Mouse (Mus musculus): ENCODE measurements around the gene Nrxn2. TPM values are rescaled to one million over a fixed set of nuclear protein-coding genes. Genes with fewer than 3 reads are reported as not detected.

Nrxn2 gene
- total and polyA plus RNA-seq, 3 experiments, result 0.20 to 0.71 (median 0.30) TPM

GRCm38 (mm10) chr19:6420481-6421210 lies 2.1 kb downstream of the Nrxn2 start:
- TF ChIP-seq RAD21 (IDR thresholded peaks at IDR 0.05; ENCODE audit: low read depth, low read length) (no peak), JUN (IDR thresholded peaks at IDR 0.05; ENCODE audit: insufficient read depth, low read depth, low read length) (no peak), TBP (conservative IDR thresholded peaks at IDR 0.05; ENCODE audit: low read depth, low read length) (no peak), NELFE (IDR thresholded peaks at IDR 0.05; ENCODE audit: low read depth, low read length) (no peak), UBTF (IDR thresholded peaks at IDR 0.05; ENCODE audit: low read depth, low read length) (no peak), ETS1 (conservative IDR thresholded peaks at IDR 0.05; ENCODE audit: low read depth, low read length) (no peak), MAZ (IDR thresholded peaks at IDR 0.05; ENCODE audit: low read depth, low read length) (no peak), BHLHE40 (IDR thresholded peaks at IDR 0.05; ENCODE audit: low read depth, low read length) (no peak), GABPA (IDR thresholded peaks at IDR 0.05; ENCODE audit: insufficient replicate concordance, low read depth, low read length) (no peak), IRF4 (IDR thresholded peaks at IDR 0.05; ENCODE audit: low read depth, low read length) (no peak), MXI1 (IDR thresholded peaks at IDR 0.05; ENCODE audit: low read depth, low read length) (no peak), MYC (IDR thresholded peaks at IDR 0.05; ENCODE audit: low read depth, low read length) (no peak), POLR2AphosphoS2 (IDR thresholded peaks at IDR 0.05; ENCODE audit: low read depth, low read length) (no peak), TCF12 (IDR thresholded peaks at IDR 0.05; ENCODE audit: low read depth, low read length) (no peak), USF1 (IDR thresholded peaks at IDR 0.05; ENCODE audit: low read depth, low read length) (no peak), NRF1 (IDR thresholded peaks at IDR 0.05; ENCODE audit: low read depth, low read length) (no peak)
- Histone ChIP-seq H3K36me3 (replicated peaks in 1 of 2; ENCODE audit: control insufficient read depth in 1 of 2, insufficient read depth in 1 of 2, low read length in 1 of 2) (no peaks in the 10 kb centered on the region), H3K9me3 (replicated peaks; ENCODE audit: low read length) (no peaks in the 10 kb centered on the region), H3K4me1 (ENCODE audit: control insufficient read depth in 1 of 2, insufficient read depth in 2 of 2) (peaks cover 4 to 23% of the 10 kb centered on the region in 2 experiments; a peak in 3 of 4 replicates), H3K9ac (ENCODE audit: insufficient read depth, low read depth) (no peak overlapping the region), H3K4me2 (ENCODE audit: insufficient read depth, low read depth, poor library complexity, severe bottlenecking) (no peak overlapping the region), H3K79me2 (replicated peaks; ENCODE audit: control insufficient read depth, extremely low read depth, insufficient read depth, poor library complexity, severe bottlenecking) (no peaks in the 10 kb centered on the region), H3K27me3 (replicated peaks) (peaks cover 60% of the 10 kb centered on the region), H3K27ac (ENCODE audit: insufficient read depth, low read depth) (no peak overlapping the region), H3K4me3 (replicated peaks in 1 of 3; ENCODE audit: low read depth in 2 of 3, low read length in 2 of 3, poor library complexity in 1 of 3) (no peak overlapping the region)
- dilution Hi-C loops (cut with MboI; ENCODE audit: extremely low pct_ligation_motif_present, extremely low pct_unique_long_range_greater_than_20kb, low sequenced_read_pairs), result no loop called here
- in situ Hi-C loops (cut with MboI; ENCODE audit: low pct_ligation_motif_present, low pct_unique_long_range_greater_than_20kb, low sequenced_read_pairs), result no loop called here
- no peak for DNase-seq (ENCODE audit: extremely low read depth)

GRCm38 (mm10) chr19:6421211-6421590 lies 2.7 kb downstream of the Nrxn2 start:
- TF ChIP-seq ZC3H11A (IDR thresholded peaks at IDR 0.05; ENCODE audit: low read depth, low read length) (no peak), EP300 (IDR thresholded peaks at IDR 0.05; ENCODE audit: low read length) (no peak), KAT2A (IDR thresholded peaks at IDR 0.05; ENCODE audit: insufficient replicate concordance, low read length) (no peak), MAX (IDR thresholded peaks at IDR 0.05; ENCODE audit: low read length) (no peak), NELFE (IDR thresholded peaks at IDR 0.05; ENCODE audit: low read depth, low read length) (no peak), UBTF (IDR thresholded peaks at IDR 0.05; ENCODE audit: low read depth, low read length) (no peak), E2F4 (IDR thresholded peaks at IDR 0.05; ENCODE audit: insufficient replicate concordance, low read depth, low read length) (no peak), CHD1 (IDR thresholded peaks at IDR 0.05; ENCODE audit: low read depth, low read length) (no peak), CHD2 (IDR thresholded peaks at IDR 0.05; ENCODE audit: low read length) (no peak), JUN (IDR thresholded peaks at IDR 0.05; ENCODE audit: insufficient read depth, low read depth, low read length) (no peak), MAZ (IDR thresholded peaks at IDR 0.05; ENCODE audit: low read depth, low read length) (no peak), MYC (IDR thresholded peaks at IDR 0.05; ENCODE audit: low read depth, low read length) (no peak), PAX5 (IDR thresholded peaks at IDR 0.05; ENCODE audit: low read length) (no peak)
- Histone ChIP-seq H3K9me3 (replicated peaks; ENCODE audit: low read length) (no peaks in the 10 kb centered on the region), H3K4me3 (replicated peaks in 1 of 3; ENCODE audit: low read depth in 2 of 3, low read length in 2 of 3, poor library complexity in 1 of 3) (no peak overlapping the region), H3K79me2 (replicated peaks; ENCODE audit: control insufficient read depth, extremely low read depth, insufficient read depth, poor library complexity, severe bottlenecking) (no peaks in the 10 kb centered on the region), H3K4me1 (ENCODE audit: control insufficient read depth in 1 of 2, insufficient read depth in 2 of 2) (peaks cover 4 to 29% of the 10 kb centered on the region in 2 experiments; a peak in 3 of 4 replicates), H3K36me3 (replicated peaks in 1 of 2; ENCODE audit: control insufficient read depth in 1 of 2, insufficient read depth in 1 of 2, low read length in 1 of 2) (no peaks in the 10 kb centered on the region), H3K27ac (ENCODE audit: insufficient read depth, low read depth) (no peak overlapping the region), H3K4me2 (ENCODE audit: insufficient read depth, low read depth, poor library complexity, severe bottlenecking) (no peak overlapping the region), H3K9ac (ENCODE audit: insufficient read depth, low read depth) (no peak overlapping the region), H3K27me3 (replicated peaks) (peaks cover 64% of the 10 kb centered on the region)
- DNase-seq (ENCODE audit: extremely low read depth), result no peak
- in situ Hi-C loops (cut with MboI; ENCODE audit: low pct_ligation_motif_present, low pct_unique_long_range_greater_than_20kb, low sequenced_read_pairs), result no loop called here
- dilution Hi-C loops (cut with MboI; ENCODE audit: extremely low pct_ligation_motif_present, extremely low pct_unique_long_range_greater_than_20kb, low sequenced_read_pairs), result no loop called here

Measured in CH12.LX (cell line).